Mouse (Mus musculus): Measurements from ENCODE around the gene Tdrd12. TPM values are rescaled to one million over a fixed set of nuclear protein-coding genes. Genes with fewer than 3 reads are reported as not detected.
"Not testable (repeated sequence)": the region's sequence is repeated elsewhere in the genome, so short reads cannot be mapped to it uniquely, and the experiment has no call there.

Gene Tdrd12
- polyA plus RNA-seq, 1 experiment from 2014 or later = 0.39 TPM

- not testable (repeated sequence) for H3K4me3 ChIP-seq (replicated peaks); H3K9ac ChIP-seq; H3K4me1 ChIP-seq; H3K9me3 ChIP-seq (replicated peaks); H3K27ac ChIP-seq (replicated peaks); H3K27me3 ChIP-seq; ATAC-seq (ENCODE audit: insufficient number of reproducible peaks, low FRiP score, low TSS enrichment, low read depth); H3K4me2 ChIP-seq (replicated peaks); H3K36me3 ChIP-seq
- WGBS = 93% methylated on average over 4 of the region's 4 CpGs
Measured at GRCm38 (mm10) chr7:35569724-35570123, 32.2 kb upstream of the Tdrd12 start.

- H3K4me3 ChIP-seq (replicated peaks); H3K27ac ChIP-seq (replicated peaks); H3K27me3 ChIP-seq; ATAC-seq (ENCODE audit: insufficient number of reproducible peaks, low FRiP score, low TSS enrichment, low read depth); H3K9me3 ChIP-seq (replicated peaks); H3K36me3 ChIP-seq; H3K9ac ChIP-seq; H3K4me2 ChIP-seq (replicated peaks); H3K4me1 ChIP-seq: not testable (repeated sequence)
- WGBS = 78% methylated on average over 13 of the region's 13 CpGs
Measured at GRCm38 (mm10) chr7:35565965-35566364, 28.4 kb upstream of the Tdrd12 start.

GRCm38 (mm10) chr7:35564872-35565271, 27.3 kb upstream of the Tdrd12 start:
- H3K4me3 ChIP-seq (replicated peaks); H3K36me3 ChIP-seq; H3K9ac ChIP-seq; H3K9me3 ChIP-seq (replicated peaks); H3K4me2 ChIP-seq (replicated peaks); H3K27me3 ChIP-seq; H3K4me1 ChIP-seq; H3K27ac ChIP-seq (replicated peaks); ATAC-seq (ENCODE audit: insufficient number of reproducible peaks, low FRiP score, low TSS enrichment, low read depth): not testable (repeated sequence)
- 81% methylated on average over 10 of the region's 10 CpGs for WGBS

GRCm38 (mm10) chr7:35564067-35564865, 26.7 kb upstream of the Tdrd12 start:
- Histone ChIP-seq H3K4me1 (no peaks in the 10 kb centered on the region), H3K27ac (replicated peaks) (no peak overlapping the region), H3K4me2 (replicated peaks) (no peak overlapping the region), H3K27me3 (no peaks in the 10 kb centered on the region), H3K4me3 (replicated peaks) (no peak overlapping the region), H3K9me3 (replicated peaks) (no peaks in the 10 kb centered on the region), H3K36me3 (no peaks in the 10 kb centered on the region), H3K9ac (no peak overlapping the region)
- WGBS = 87% methylated on average over 2 of the region's 2 CpGs
- ATAC-seq (ENCODE audit: insufficient number of reproducible peaks, low FRiP score, low TSS enrichment, low read depth) = no peak

- Histone ChIP-seq H3K36me3 (no peaks in the 10 kb centered on the region), H3K27me3 (no peaks in the 10 kb centered on the region), H3K4me1 (no peaks in the 10 kb centered on the region), H3K9me3 (replicated peaks) (no peaks in the 10 kb centered on the region), H3K4me3 (replicated peaks) (no peak overlapping the region), H3K4me2 (replicated peaks) (no peak overlapping the region), H3K9ac (no peak overlapping the region), H3K27ac (replicated peaks) (no peak overlapping the region)
- 60% methylated on average over 11 of the region's 11 CpGs for WGBS
- ATAC-seq (ENCODE audit: insufficient number of reproducible peaks, low FRiP score, low TSS enrichment, low read depth) = no peak
Measured at GRCm38 (mm10) chr7:35563071-35563470, 25.5 kb upstream of the Tdrd12 start.

- 86% methylated on average over 3 of the region's 3 CpGs for WGBS
- no peak for ATAC-seq (ENCODE audit: insufficient number of reproducible peaks, low FRiP score, low TSS enrichment, low read depth)
Measured at GRCm38 (mm10) chr7:35559838-35560237, 22.3 kb upstream of the Tdrd12 start.

GRCm38 (mm10) chr7:35558681-35559080, 21.1 kb upstream of the Tdrd12 start:
- Histone ChIP-seq H3K27ac (replicated peaks) (no peak overlapping the region), H3K36me3 (no peaks in the 10 kb centered on the region), H3K4me2 (replicated peaks) (no peak overlapping the region), H3K4me3 (replicated peaks) (no peak overlapping the region), H3K9me3 (replicated peaks) (no peaks in the 10 kb centered on the region), H3K4me1 (peaks cover 12% of the 10 kb centered on the region; the same call in 1 of the 2 replicates), H3K27me3 (no peaks in the 10 kb centered on the region), H3K9ac (no peak overlapping the region)
- 48% methylated on average over 2 of the region's 2 CpGs for WGBS
- no peak for ATAC-seq (ENCODE audit: insufficient number of reproducible peaks, low FRiP score, low TSS enrichment, low read depth)

More at GRCm38 (mm10) chr7:35559838-35560237, 22.3 kb upstream of the Tdrd12 start:
- peaks cover 4% of the 10 kb centered on the region; the same call in 1 of the 2 replicates for H3K4me1 ChIP-seq
- no peak overlapping the region for H3K9ac ChIP-seq
- no peak overlapping the region for H3K27ac ChIP-seq (replicated peaks)
- no peaks in the 10 kb centered on the region for H3K9me3 ChIP-seq (replicated peaks)
- no peak overlapping the region for H3K4me2 ChIP-seq (replicated peaks)
- H3K4me3 ChIP-seq (replicated peaks) = no peak overlapping the region
- H3K27me3 ChIP-seq = no peaks in the 10 kb centered on the region
- H3K36me3 ChIP-seq = no peaks in the 10 kb centered on the region

- no peak for ATAC-seq (ENCODE audit: insufficient number of reproducible peaks, low FRiP score, low TSS enrichment, low read depth)
- H3K9me3 ChIP-seq (replicated peaks) = no peaks in the 10 kb centered on the region
- H3K4me2 ChIP-seq (replicated peaks) = no peak overlapping the region
- H3K27me3 ChIP-seq = no peaks in the 10 kb centered on the region
- H3K4me3 ChIP-seq (replicated peaks) = no peak overlapping the region
- 79% methylated on average over 3 of the region's 3 CpGs for WGBS
- peaks cover 12% of the 10 kb centered on the region; the same call in 1 of the 2 replicates for H3K4me1 ChIP-seq
- no peaks in the 10 kb centered on the region for H3K36me3 ChIP-seq
- no peak overlapping the region for H3K27ac ChIP-seq (replicated peaks)
- H3K9ac ChIP-seq = no peak overlapping the region
Measured at GRCm38 (mm10) chr7:35557577-35557976, 20.0 kb upstream of the Tdrd12 start.

- no peaks in the 10 kb centered on the region for H3K9me3 ChIP-seq (replicated peaks)
- no peak overlapping the region for H3K9ac ChIP-seq
- no peak overlapping the region for H3K4me2 ChIP-seq (replicated peaks)
- ATAC-seq (ENCODE audit: insufficient number of reproducible peaks, low FRiP score, low TSS enrichment, low read depth) = no peak
- no peak overlapping the region for H3K4me3 ChIP-seq (replicated peaks)
- no peak overlapping the region for H3K27ac ChIP-seq (replicated peaks)
- no peaks in the 10 kb centered on the region for H3K27me3 ChIP-seq
- no peaks in the 10 kb centered on the region for H3K36me3 ChIP-seq
- peaks cover 12% of the 10 kb centered on the region; the same call in 1 of the 2 replicates for H3K4me1 ChIP-seq
- 86% methylated on average over 5 of the region's 5 CpGs for WGBS
Measured at GRCm38 (mm10) chr7:35556905-35557304, 19.4 kb upstream of the Tdrd12 start.

GRCm38 (mm10) chr7:35556205-35556603, 18.7 kb upstream of the Tdrd12 start, which contains the start of gene Nudt19:
Gene Nudt19, minus strand, starts transcription at chr7:35556304.
- Histone ChIP-seq H3K4me3 (replicated peaks) (peak within 1 kb of the TSS; percentile 65), H3K9ac (peak within 1 kb of the TSS; percentile 64), H3K36me3 (peaks cover 3% of the 10 kb centered on the region), H3K4me1 (peaks cover 12% of the 10 kb centered on the region; the same call in 1 of the 2 replicates), H3K27me3 (no peaks in the 10 kb centered on the region), H3K27ac (replicated peaks) (peak within 1 kb of the TSS; percentile 92), H3K9me3 (replicated peaks) (no peaks in the 10 kb centered on the region), H3K4me2 (replicated peaks) (peak within 1 kb of the TSS; percentile 89)
- ATAC-seq (ENCODE audit: insufficient number of reproducible peaks, low FRiP score, low TSS enrichment, low read depth) = no peak
- WGBS = 71% methylated on average over 4 of the region's 4 CpGs

GRCm38 (mm10) chr7:35555224-35556204, 18.0 kb upstream of the Tdrd12 start:
- Histone ChIP-seq H3K9me3 (replicated peaks) (no peaks in the 10 kb centered on the region), H3K9ac (peak overlapping the region; percentile 64), H3K36me3 (peaks cover 10% of the 10 kb centered on the region), H3K4me3 (replicated peaks) (peak overlapping the region; percentile 65), H3K27ac (replicated peaks) (peak overlapping the region; percentile 92), H3K27me3 (no peaks in the 10 kb centered on the region), H3K4me2 (replicated peaks) (peak overlapping the region; percentile 89), H3K4me1 (peaks cover 12% of the 10 kb centered on the region; the same call in 1 of the 2 replicates)
- ATAC-seq (ENCODE audit: insufficient number of reproducible peaks, low FRiP score, low TSS enrichment, low read depth) = peak; percentile 91
- 1% methylated on average over 93 of the region's 93 CpGs for WGBS

All from embryonic facial prominence, embryonic 15.5 days (tissue).